Mouse (Mus musculus) megakaryocyte, embryonic 14.5 days (primary cell): ENCODE measurements around the gene Sh2b1. TPM values are rescaled to one million over a fixed set of nuclear protein-coding genes. Genes with fewer than 3 reads are reported as not detected.
"Not testable (repeated sequence)": the region's sequence is repeated elsewhere in the genome, so short reads cannot be mapped to it uniquely, and the experiment has no call there.

ENCODE experiments used
- H3K27me3 ChIP-seq: replicated peaks from 2 replicates; pipeline ENCODE3; 2012; ENCODE audit warnings: inconsistent platforms
- H3K36me3 ChIP-seq: replicated peaks from 2 replicates; pipeline ENCODE3; 2012; ENCODE audit warnings: low read length, inconsistent platforms, mixed read lengths
- H3K4me1 ChIP-seq: 2 replicates; pipeline ENCODE4 v1.6.1; 2012; ENCODE audit warnings: inconsistent platforms
- H3K4me3 ChIP-seq: replicated peaks from 2 replicates; pipeline ENCODE3; 2012; ENCODE audit warnings: moderate library complexity, mild to moderate bottlenecking, inconsistent platforms
- H3K9me3 ChIP-seq: 2 replicates; pipeline ENCODE4 v1.6.1; 2012; ENCODE audit warnings: inconsistent platforms
- FLI1 ChIP-seq: IDR thresholded peaks from 2 replicates; pipeline ENCODE4 v1.6.1; 2012; ENCODE audit warnings: low read length, inconsistent platforms, mixed read lengths
- GATA1 ChIP-seq: IDR thresholded peaks from 3 replicates; pipeline ENCODE4 v1.6.1; 2012; ENCODE audit warnings: mixed read lengths, low read length, inconsistent platforms, borderline replicate concordance
- polyA plus RNA-seq: library from polyadenylated mRNA; stranded (reverse); fragments of >175 nt; gene quantifications from 2 replicates; pipeline ENCODE4 v1.2.3, GENCODE M21; 2012; ENCODE audit warnings: low replicate concordance; ENCODE audit not compliant: insufficient read depth

Sh2b1 gene
- polyA plus RNA-seq, 1 experiment: 94.0 TPM

GRCm38 (mm10) chr7:126502023-126502741 lies 27.0 kb upstream of the Sh2b1 start:
- Histone ChIP-seq H3K36me3 (peaks cover 42% of the 10 kb centered on the region), H3K9me3 (no peaks in the 10 kb centered on the region), H3K4me1 (peaks cover 58% of the 10 kb centered on the region), H3K4me3 (peak overlapping the region; percentile 96), H3K27me3 (no peaks in the 10 kb centered on the region)
- TF ChIP-seq GATA1 (no peak), FLI1 (no peak)

- H3K27me3 ChIP-seq: no peaks in the 10 kb centered on the region
- H3K36me3 ChIP-seq: peaks cover 47% of the 10 kb centered on the region
- H3K4me1 ChIP-seq: peaks cover 60% of the 10 kb centered on the region
- no peak for TF ChIP-seq FLI1
- TF ChIP-seq GATA1: no peak
- H3K4me3 ChIP-seq: peak overlapping the region; percentile 96
- no peaks in the 10 kb centered on the region for H3K9me3 ChIP-seq
These were observed 26.4 kb upstream of the Sh2b1 start for GRCm38 (mm10) chr7:126501684-126502022.

GRCm38 (mm10) chr7:126499416-126499815 lies 24.2 kb upstream of the Sh2b1 start:
- Histone ChIP-seq H3K4me3 (no peak overlapping the region), H3K36me3 (peaks cover 70% of the 10 kb centered on the region), H3K9me3 (no peaks in the 10 kb centered on the region), H3K4me1 (peaks cover 63% of the 10 kb centered on the region), H3K27me3 (no peaks in the 10 kb centered on the region)
- TF ChIP-seq FLI1 (no peak), GATA1 (no peak)

- Histone ChIP-seq H3K36me3 (peaks cover 84% of the 10 kb centered on the region), H3K4me1 (peaks cover 70% of the 10 kb centered on the region), H3K9me3 (no peaks in the 10 kb centered on the region), H3K4me3 (no peak overlapping the region), H3K27me3 (no peaks in the 10 kb centered on the region)
- TF ChIP-seq FLI1 (no peak), GATA1 (no peak)
These were observed 22.7 kb upstream of the Sh2b1 start for GRCm38 (mm10) chr7:126497966-126498365.

GRCm38 (mm10) chr7:126496475-126496874 lies 21.3 kb upstream of the Sh2b1 start:
- Histone ChIP-seq H3K36me3 (peaks cover 98% of the 10 kb centered on the region), H3K4me3 (no peak overlapping the region), H3K9me3 (no peaks in the 10 kb centered on the region), H3K4me1 (peaks cover 85% of the 10 kb centered on the region), H3K27me3 (no peaks in the 10 kb centered on the region)
- TF ChIP-seq GATA1 (no peak), FLI1 (no peak)

- H3K9me3 ChIP-seq: no peaks in the 10 kb centered on the region
- no peak overlapping the region for H3K4me3 ChIP-seq
- no peaks in the 10 kb centered on the region for H3K27me3 ChIP-seq
- H3K36me3 ChIP-seq: peaks cover 97% of the 10 kb centered on the region
- peaks cover 89% of the 10 kb centered on the region for H3K4me1 ChIP-seq
- TF ChIP-seq GATA1 (no peak), FLI1 (no peak)
These were observed 18.9 kb upstream of the Sh2b1 start for GRCm38 (mm10) chr7:126494120-126494519.

GRCm38 (mm10) chr7:126491973-126492372 lies 16.7 kb upstream of the Sh2b1 start:
- Histone ChIP-seq H3K27me3 (no peaks in the 10 kb centered on the region), H3K36me3 (peaks cover 85% of the 10 kb centered on the region), H3K4me1 (peaks cover 84% of the 10 kb centered on the region), H3K4me3 (no peak overlapping the region), H3K9me3 (no peaks in the 10 kb centered on the region)
- TF ChIP-seq FLI1 (no peak), GATA1 (no peak)

GRCm38 (mm10) chr7:126491005-126491404 lies 15.8 kb upstream of the Sh2b1 start:
- H3K4me1 ChIP-seq: peaks cover 80% of the 10 kb centered on the region
- no peaks in the 10 kb centered on the region for H3K27me3 ChIP-seq
- H3K4me3 ChIP-seq: no peak overlapping the region
- H3K36me3 ChIP-seq: peaks cover 75% of the 10 kb centered on the region
- H3K9me3 ChIP-seq: no peaks in the 10 kb centered on the region
- TF ChIP-seq FLI1: no peak
- TF ChIP-seq GATA1: no peak

- peak overlapping the region; percentile 99 for H3K4me3 ChIP-seq
- not testable (repeated sequence) for H3K27me3 ChIP-seq, H3K9me3 ChIP-seq
- peaks cover 57% of the 10 kb centered on the region for H3K4me1 ChIP-seq
- H3K36me3 ChIP-seq: peaks cover 43% of the 10 kb centered on the region
These were observed 12.6 kb upstream of the Sh2b1 start for GRCm38 (mm10) chr7:126487617-126488385.

GRCm38 (mm10) chr7:126487052-126487483 lies 11.8 kb upstream of the Sh2b1 start, which contains the start of gene Tufm:
Gene Tufm, plus strand, starts transcription at chr7:126487361.
- Histone ChIP-seq H3K9me3 (no peaks in the 10 kb centered on the region), H3K4me1 (peaks cover 57% of the 10 kb centered on the region)

More at GRCm38 (mm10) chr7:126487052-126487483, 11.8 kb upstream of the Sh2b1 start, which contains the start of gene Tufm:
- Histone ChIP-seq H3K4me3 (peak within 1 kb of the TSS; percentile 99), H3K27me3 (no peaks in the 10 kb centered on the region), H3K36me3 (peaks cover 36% of the 10 kb centered on the region)
- TF ChIP-seq GATA1 (no peak), FLI1 (peak; percentile 81; the same call in 1 of the 2 replicates)
